Mouse (Mus musculus) T-cell, adult 2 months (primary cell): Measurements from ENCODE around the gene Mrpl23.

ENCODE experiments used
- DNase-seq: peaks from one replicate; pipeline ENCODE4 v3.0.0; 2022; ENCODE audit warnings: low spot score

The Mrpl23 gene

DNA sequence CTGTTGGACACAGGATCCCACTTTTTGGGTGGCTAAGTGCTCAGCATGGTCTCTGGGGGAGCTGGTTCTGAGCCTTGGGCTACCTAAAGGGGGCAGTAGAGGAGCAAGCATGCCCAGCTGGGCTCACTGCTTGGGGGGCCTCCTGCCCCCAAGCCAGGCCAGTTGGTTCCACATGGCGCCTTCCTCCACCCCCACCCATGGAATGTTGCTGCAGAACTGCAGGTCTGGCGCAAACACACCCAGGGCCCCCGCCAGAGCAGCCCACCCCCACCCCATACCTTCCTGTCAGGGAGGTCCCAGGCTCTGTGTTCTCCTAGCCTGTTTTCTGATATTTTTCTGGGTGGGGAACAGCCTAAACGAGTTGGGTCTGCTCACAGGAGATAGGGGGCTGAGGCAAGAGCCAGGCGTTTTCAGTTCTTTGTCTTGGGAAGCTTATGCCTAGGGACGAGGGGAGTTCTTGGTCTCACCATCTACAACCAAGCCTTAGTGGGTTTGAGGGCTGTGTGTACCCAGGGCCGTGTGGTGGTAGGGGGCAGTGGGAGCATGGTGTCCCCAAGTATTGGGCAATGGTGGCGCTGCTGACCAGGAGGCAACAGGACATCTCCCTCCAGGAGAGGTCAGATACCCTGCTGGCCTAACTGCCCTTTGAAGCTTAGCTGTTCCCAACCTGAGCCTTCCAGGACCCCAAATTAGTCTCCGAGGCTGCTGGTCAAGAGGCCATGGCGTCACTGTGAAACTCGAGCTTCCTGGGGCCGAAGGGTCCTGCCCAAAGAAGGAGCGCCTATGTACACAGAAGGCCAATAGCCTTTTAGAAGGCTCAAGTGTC is 20.3 kb downstream of the Mrpl23 start:
- no peak for DNase-seq

- no peak for DNase-seq
These were observed 21.2 kb downstream of the Mrpl23 start for GRCm38 (mm10) chr7:142553417-142554335.

DNA sequence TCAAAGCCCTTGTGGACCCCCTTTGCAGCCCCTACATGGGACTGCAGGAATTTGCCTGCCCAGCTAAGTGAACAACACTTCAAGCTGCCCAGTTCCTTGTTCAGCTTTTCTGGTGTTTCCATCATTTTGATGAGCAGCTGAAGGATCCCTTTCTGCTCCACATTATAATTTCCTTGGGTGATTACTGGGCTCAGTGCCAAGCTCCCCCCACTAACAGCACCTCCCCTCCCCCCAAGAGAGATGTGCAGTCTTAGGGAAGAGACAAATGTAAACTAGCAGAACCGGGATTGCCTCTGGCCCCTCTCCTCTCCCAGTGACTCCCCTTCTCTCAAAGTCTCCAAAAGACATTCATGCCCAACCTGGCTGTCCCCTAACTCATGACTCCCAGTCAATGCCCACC is 22.1 kb downstream of the Mrpl23 start:
- no peak for DNase-seq

DNA sequence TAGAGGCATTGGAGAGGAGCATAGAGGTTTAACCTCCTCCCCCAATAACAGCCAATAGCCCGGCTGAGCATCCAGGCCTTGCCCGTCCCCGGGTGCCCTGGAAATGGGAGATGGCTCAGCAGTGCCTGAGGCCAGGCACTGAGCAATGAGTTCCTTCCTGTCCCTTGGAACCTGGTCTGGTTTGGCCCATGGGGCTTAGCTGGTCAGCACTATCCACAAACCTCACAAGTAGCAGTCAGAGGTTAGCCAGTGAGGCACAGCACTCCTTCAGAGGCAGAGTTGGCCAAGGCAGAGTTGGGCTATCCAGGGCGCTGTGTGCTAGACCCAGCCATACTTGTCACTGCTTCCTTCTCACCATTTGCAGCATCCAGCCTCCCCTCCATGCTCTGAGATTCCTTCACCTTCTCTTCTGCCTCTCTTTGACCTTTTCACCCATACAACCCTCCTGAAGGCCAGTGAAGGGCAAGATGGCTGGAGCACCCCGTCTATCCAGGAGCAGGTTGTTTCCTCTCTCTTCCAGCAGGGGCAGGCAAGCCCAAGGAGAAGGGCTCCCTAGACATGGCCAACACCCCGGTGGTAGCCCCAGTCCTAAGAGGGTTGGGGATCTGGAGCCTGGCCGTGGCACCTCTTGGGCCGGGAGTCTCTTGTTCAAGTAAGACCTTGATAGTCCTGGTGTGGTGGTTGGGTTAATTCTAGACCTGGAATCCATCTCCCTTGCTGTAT is 23.0 kb downstream of the Mrpl23 start:
- DNase-seq: no peak

GRCm38 (mm10) chr7:142556089-142556476 is 23.6 kb downstream of the Mrpl23 start:
- DNase-seq: no peak

DNA sequence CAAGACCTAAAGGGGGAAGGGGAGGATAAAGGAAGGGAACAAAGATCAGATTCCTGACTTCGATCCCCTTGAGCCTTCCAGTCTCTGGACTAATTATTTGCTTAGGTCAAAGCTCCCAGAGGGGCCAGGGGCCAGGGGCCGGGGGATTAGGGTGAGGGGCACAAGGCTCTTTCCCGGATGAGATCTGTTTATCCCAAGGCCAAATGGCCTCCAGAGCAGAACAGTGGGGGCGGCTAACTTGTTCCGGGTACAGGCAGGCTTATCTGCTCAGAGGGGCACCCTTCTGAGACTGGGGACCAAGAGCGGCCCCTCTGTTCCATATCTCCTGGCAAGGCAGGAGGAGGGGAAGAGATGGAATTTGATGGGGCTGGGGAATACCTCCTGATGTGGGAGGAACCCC is 25.2 kb downstream of the Mrpl23 start:
- no peak for DNase-seq

GRCm38 (mm10) chr7:142558511-142559146 is 26.1 kb downstream of the Mrpl23 start:
- DNase-seq: no peak

DNA sequence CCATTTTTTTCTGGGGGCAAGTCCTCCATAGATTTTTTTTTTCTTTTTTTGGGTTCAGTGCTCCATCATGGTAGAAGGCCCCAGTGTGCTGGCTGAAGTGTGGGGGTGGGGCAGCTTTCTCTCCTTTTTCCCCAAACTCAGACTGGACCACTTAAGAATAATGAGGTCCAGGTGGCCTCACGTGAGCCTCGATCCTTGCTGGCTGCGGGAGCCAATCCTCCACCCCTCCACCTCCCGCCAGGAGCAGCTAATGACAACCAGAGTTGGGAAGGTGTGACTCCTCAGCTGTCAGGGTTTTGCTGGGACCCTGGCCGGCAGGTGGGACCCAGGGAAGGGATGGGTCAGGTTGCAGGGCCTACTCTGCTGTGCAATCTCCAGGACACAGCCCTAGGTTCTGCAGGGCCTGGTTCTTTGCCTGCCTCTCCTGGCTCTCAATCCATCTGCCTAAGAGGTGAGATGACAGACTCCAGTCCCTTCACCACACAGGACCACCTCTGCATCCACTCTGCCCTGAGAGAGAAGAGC is 27.2 kb downstream of the Mrpl23 start:
- no peak for DNase-seq

DNA sequence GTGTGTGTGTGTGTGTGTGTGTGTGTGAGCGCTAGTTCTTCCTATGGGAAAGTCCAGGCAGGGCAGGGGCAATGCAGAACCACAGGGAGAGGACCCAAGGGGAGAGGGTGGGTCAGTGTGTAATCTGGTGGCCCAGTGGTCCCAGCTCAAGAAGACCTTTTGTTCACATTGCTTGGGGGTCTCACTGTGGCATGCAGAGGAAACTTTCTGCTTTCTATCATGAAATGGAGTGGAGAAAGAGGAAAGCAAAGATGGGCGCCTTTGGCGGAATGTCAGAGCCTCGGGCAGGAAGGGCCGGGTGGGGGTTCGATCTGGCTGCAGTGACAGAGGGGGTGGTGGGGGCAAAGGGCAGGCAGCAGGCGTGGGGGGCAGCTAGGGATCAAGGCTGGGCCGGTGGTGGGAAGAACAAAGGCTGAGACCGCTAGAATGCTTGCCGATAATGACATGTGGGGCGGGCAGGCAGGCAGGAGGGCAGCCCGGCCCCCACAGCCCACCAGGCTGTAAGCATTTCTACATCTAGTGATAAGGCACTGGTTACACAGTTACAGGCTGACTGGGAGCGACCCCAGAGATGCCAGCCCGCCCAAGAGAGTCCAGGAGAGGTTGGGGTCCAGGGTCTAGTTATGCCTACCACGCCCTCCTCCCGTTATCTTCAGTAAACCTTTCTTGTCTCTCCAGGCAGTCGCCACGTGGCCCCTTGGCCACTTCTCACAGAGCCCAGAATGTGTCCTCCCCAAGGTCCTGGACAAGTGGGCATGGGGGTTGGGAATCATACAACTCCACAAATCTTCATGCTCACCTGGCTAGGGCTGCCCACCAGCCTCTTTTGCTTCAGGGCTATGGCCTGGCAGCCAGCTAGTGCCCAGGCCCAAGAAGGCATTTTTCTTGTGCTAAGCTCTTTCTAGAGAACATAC is 28.7 kb downstream of the Mrpl23 start:
- no peak for DNase-seq

- no peak for DNase-seq
These were observed 29.4 kb downstream of the Mrpl23 start for GRCm38 (mm10) chr7:142561856-142562404.

DNA sequence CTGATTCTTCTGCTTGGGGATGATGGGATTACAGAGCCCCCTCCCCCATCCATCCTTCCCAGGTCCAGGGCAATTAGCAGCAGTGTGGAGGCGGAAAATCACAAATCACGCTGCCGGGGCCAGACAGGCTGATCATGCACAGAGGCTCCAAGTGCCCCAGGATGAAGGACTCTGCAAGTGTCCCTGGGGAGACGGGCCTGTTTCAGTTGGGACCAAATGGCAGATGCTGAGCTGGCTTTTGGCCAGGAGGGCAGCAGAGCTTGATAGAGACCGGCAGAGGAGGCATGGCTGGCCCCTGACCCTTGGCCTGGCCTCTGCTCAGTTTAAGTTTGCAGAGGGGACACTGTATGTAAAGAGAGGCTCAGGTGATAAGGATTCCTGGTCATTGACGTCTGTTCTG is 30.7 kb downstream of the Mrpl23 start:
- DNase-seq: no peak

DNA sequence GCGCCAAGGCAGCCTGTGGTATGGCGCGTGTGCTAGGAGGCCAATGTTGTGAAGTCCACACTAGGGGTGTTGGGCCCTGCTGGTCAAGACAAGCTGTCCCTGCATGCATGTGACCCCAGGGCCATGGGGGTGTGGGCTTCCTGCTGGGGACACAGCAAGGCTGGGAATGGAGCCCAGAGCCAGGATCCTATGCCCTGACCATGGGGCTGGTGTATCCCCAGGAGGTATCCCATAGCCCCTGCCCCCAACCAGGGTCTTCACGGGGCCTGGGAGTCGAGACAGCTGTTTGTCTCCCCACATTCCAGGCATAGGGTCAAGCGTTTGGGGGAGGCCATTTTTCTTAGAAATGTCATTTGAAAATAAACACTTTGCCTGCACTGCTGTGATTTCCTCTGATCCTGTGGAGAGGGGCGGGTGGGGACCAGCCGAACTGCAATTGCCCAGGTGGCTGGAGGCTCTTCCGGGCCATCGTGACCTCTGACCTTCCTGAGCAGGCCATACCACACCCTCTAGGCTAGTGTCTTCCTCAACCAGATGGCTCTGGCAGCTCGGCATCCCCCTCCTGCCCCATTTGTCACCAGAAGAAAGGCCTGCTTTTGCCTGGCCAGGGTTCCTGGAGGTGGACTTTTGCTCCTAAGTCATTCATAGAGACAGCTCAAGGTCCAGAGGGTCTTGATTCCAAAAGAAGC is 32.6 kb downstream of the Mrpl23 start:
- DNase-seq: no peak

- no peak for DNase-seq
These were observed 34.0 kb downstream of the Mrpl23 start for GRCm38 (mm10) chr7:142566512-142566911.

DNA sequence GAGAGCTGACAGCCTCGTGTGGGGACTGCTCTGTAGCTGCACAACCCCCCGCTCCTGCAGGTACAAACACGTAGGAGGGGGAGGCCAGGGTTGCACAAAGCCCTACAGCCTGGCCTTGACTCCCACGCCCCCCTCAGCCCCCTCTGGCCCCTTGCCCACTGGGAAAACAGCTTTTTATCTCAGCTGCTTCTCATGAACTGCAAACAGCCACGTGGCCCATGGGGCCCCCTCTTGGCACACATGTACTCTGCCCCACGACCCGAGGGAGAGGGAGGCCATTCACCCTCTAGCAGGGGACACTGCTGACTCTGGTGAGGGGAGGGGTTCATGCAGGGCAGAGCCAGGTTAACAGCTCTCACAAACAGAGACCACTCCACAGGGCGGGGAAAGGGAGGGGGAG is 36.5 kb downstream of the Mrpl23 start:
- DNase-seq: no peak

DNA sequence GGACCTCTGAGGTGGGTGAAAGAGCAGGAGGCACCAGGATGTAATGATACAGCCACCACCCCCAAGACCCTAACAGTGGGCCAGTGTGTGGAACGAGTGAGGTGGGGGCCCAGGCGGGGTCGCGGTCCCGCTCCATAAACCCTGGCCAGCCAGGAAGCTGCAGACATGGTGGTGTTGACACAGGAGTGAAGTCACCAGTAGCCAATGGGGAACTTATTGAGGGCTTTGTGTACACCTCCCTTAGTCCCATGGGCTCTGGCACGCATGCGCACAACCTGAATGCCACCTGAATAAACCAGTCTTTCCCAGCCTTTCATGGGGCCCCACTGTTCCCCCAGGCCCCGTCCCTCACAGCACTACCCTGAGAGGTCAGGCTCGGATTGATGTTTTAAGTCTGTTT is 38.1 kb downstream of the Mrpl23 start:
- no peak for DNase-seq

- no peak for DNase-seq
These were observed 39.2 kb downstream of the Mrpl23 start for GRCm38 (mm10) chr7:142571458-142572220.

GRCm38 (mm10) chr7:142572343-142572742 is 39.9 kb downstream of the Mrpl23 start:
- DNase-seq: no peak

GRCm38 (mm10) chr7:142572992-142573391 is 40.5 kb downstream of the Mrpl23 start:
- no peak for DNase-seq

- no peak for DNase-seq
These were observed 41.7 kb downstream of the Mrpl23 start for GRCm38 (mm10) chr7:142574155-142574660.
